Mouse (Mus musculus) lung, postnatal 0 days (tissue): ENCODE results near the gene Atp6v1g1. TPM values are rescaled to one million over a fixed set of nuclear protein-coding genes. Genes with fewer than 3 reads are reported as not detected.

Experiments
- ATAC-seq: fragments of 200-750 bp; cut with Nextera tagmentation; 2 replicates; pipeline ENCODE4 v1.8.0; 2017; ENCODE audit warnings: moderate library complexity
- DNase-seq: peaks from one replicate; pipeline ENCODE4 v3.0.0-alpha.2; 2016; ENCODE audit warnings: low spot score
- H3K27ac ChIP-seq: fragments of 300-500 bp; sonication (generic); 2 replicates; pipeline ENCODE4 v1.5.1; 2014; ENCODE audit warnings: antibody characterized with exemption, mild to moderate bottlenecking, low read length, mixed read lengths
- H3K27me3 ChIP-seq: fragments of 300-500 bp; sonication (generic); replicated peaks from 2 replicates; pipeline ENCODE4 v1.6.1; 2014; ENCODE audit warnings: low read length, mixed read lengths; ENCODE audit not compliant: insufficient read depth
- H3K36me3 ChIP-seq: fragments of 300-500 bp; sonication (generic); 2 replicates; pipeline ENCODE4 v1.6.1; 2014; ENCODE audit warnings: low read length, mixed read lengths; ENCODE audit not compliant: insufficient read depth
- H3K4me1 ChIP-seq: fragments of 300-500 bp; sonication (generic); 2 replicates; pipeline ENCODE4 v1.6.1; 2014; ENCODE audit warnings: antibody characterized with exemption, low read depth, low read length, mixed read lengths; ENCODE audit not compliant: insufficient read depth
- H3K4me2 ChIP-seq: fragments of 300-500 bp; sonication (generic); replicated peaks from 2 replicates; pipeline ENCODE4 v1.6.1; 2014; ENCODE audit warnings: low read depth, mild to moderate bottlenecking, low read length, moderate library complexity, mixed read lengths
- H3K4me3 ChIP-seq: fragments of 300-500 bp; sonication (generic); 2 replicates; pipeline ENCODE4 v1.5.1; 2014; ENCODE audit warnings: low read depth, low read length
- H3K9ac ChIP-seq: fragments of 300-500 bp; sonication (generic); replicated peaks from 2 replicates; pipeline ENCODE4 v1.6.1; 2014; ENCODE audit warnings: low read depth, mild to moderate bottlenecking
- H3K9me3 ChIP-seq: fragments of 300-500 bp; sonication (generic); 2 replicates; pipeline ENCODE4 v1.6.1; 2016; ENCODE audit warnings: low read length, mixed read lengths
- CTCF ChIP-seq: IDR thresholded peaks from 2 replicates; pipeline ENCODE4 v1.5.1; 2016; ENCODE audit warnings: antibody characterized with exemption, mild to moderate bottlenecking
- EP300 ChIP-seq: IDR thresholded peaks from 2 replicates; pipeline ENCODE4 v1.6.1; 2016; ENCODE audit warnings: antibody characterized with exemption, mild to moderate bottlenecking, control low read depth
- WGBS: fragments of 180-500 bp; shearing (Covaris S2); extraction: QIAGEN DNeasy Blood & Tissue Kit; methylation state at CpG from one replicate; pipeline ENCODE4 v1.1.7; 2014; 5-methylcytosine and 5-hydroxymethylcytosine counted together
- polyA plus RNA-seq: library from polyadenylated mRNA; unstranded; fragments of >200 nt; fragmentation: Nextera tagmentation; extraction: Ambion mirVana; gene quantifications from 2 replicates; pipeline ENCODE4 v1.2.1, GENCODE M21; 2015

The Atp6v1g1 gene
- polyA plus RNA-seq, result 364 and 369 TPM in 2 replicates

- TF ChIP-seq CTCF, result no peak
- TF ChIP-seq EP300, result no peak
- Histone ChIP-seq H3K9me3 (no peaks in the 10 kb centered on the region), H3K4me3 (peak within 1 kb of the TSS; percentile 86), H3K4me1 (peaks cover 9% of the 10 kb centered on the region), H3K36me3 (no peaks in the 10 kb centered on the region), H3K9ac (peak within 1 kb of the TSS; percentile 94), H3K27ac (peak within 1 kb of the TSS; percentile 90), H3K4me2 (peak within 1 kb of the TSS; percentile 73), H3K27me3 (no peaks in the 10 kb centered on the region)
- ATAC-seq (peak; percentile 94), DNase-seq (peak; percentile 97)
- WGBS, result under 1% methylated on average over 49 of the region's 57 CpGs
These were observed at the start of gene Atp6v1g1 for GRCm38 (mm10) chr4:63544494-63545230. Gene Atp6v1g1, plus strand, starts transcription at chr4:63544772.

DNA sequence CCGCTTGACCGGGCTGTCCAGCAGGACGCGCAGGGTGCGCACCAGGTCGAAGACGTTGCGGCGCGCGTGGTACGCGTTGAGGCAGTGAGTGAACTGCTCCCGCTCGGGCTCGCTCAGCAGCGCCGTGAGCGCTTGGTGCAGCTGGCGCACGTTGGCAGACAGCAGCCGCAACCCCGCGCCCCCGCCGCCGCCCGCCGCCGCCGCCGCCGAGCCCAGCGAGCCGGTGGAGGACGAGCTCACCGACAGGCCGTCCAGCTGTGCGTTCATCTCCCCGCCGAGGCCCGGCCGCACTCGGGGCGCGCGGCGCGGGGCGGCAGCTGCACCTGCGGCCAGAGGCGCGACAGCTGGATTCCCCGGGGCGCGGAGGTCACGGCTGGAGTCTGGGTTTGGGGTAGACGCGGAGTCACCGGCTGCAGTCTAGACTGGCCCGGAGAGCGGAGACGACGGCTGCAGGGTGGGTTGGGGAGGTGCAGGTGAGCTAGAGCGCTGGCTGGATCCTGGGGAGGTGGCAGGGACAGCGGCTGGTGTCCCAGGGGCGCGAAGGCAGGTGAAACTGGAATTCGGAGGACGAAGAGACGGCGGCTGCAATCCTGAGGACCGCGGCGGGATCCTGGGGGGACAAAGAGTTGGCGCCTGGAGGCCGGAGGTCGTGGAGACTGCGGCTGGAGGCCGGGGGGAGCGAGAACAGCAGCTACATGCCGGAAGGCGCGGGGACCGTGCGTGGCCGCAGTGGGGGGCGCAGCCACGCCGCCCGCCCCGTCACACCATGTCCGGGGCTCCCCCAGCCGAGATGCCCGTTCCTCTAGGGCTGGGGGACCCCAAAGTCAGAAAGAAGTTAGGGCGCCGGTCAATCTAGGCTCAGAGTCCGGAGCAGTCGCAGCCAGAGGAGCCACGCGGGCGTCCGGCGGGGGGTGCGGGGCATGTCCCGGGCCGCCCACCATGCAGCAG lies 49.3 kb upstream of the Atp6v1g1 start:
- H3K4me1 ChIP-seq, result 0 out of 2 replicates have a peak, but pooled peaks cover 4% of the 10 kb centered on the region
- H3K27ac ChIP-seq, result no peak overlapping the region
- ATAC-seq (peak; percentile 79), DNase-seq (peak; percentile 72)
- H3K9me3 ChIP-seq, result no peaks in the 10 kb centered on the region
- H3K27me3 ChIP-seq, result peaks cover 13% of the 10 kb centered on the region; the same call in 1 of the 2 replicates
- H3K9ac ChIP-seq, result peak overlapping the region; percentile 41; the same call in 1 of the 2 replicates
- under 1% methylated on average over 55 of the region's 107 CpGs for WGBS
- H3K4me2 ChIP-seq, result peak overlapping the region; percentile 98
- H3K36me3 ChIP-seq, result no peaks in the 10 kb centered on the region
- peak overlapping the region; percentile 58 for H3K4me3 ChIP-seq
- TF ChIP-seq EP300 (no peak), CTCF (no peak)

GRCm38 (mm10) chr4:63495915-63496278 lies 48.7 kb upstream of the Atp6v1g1 start, which contains the start of gene Whrn:
Gene Whrn, minus strand, starts transcription at chr4:63495991.
- peaks cover 15% of the 10 kb centered on the region; the same call in 1 of the 2 replicates for H3K27me3 ChIP-seq
- TF ChIP-seq CTCF (no peak), EP300 (no peak)
- 0 out of 2 replicates have a peak, but pooled peaks cover 4% of the 10 kb centered on the region for H3K4me1 ChIP-seq
- peak within 1 kb of the TSS; percentile 98 for H3K4me2 ChIP-seq
- H3K4me3 ChIP-seq, result peak within 1 kb of the TSS; percentile 58
- H3K9ac ChIP-seq, result peak within 1 kb of the TSS; percentile 41; the same call in 1 of the 2 replicates
- no peaks in the 10 kb centered on the region for H3K36me3 ChIP-seq
- no peaks in the 10 kb centered on the region for H3K9me3 ChIP-seq
- ATAC-seq (peak; percentile 81), DNase-seq (peak; percentile 86)
- H3K27ac ChIP-seq, result no peak within 1 kb of the TSS
- 5% methylated on average over 19 of the region's 34 CpGs for WGBS

DNA sequence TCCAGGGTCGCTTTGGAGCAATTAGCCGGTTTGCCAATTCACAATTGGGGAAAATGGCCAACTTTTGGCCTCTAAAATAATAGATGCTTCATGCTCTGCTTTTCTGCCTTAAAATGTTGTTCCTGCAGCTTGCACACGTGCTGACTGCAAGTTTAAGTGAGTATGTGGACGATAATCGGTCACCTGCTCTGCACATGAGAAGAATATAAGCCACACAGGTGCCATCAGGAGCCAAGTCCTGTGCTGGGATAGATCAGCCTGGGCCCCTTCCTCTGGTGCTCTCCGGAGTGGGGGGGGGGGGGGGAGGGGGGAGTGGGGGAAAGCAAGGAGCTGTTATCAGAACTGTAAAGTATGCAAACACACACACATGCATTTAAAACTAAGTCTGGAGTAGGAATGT lies 48.3 kb upstream of the Atp6v1g1 start:
- peak overlapping the region; percentile 58 for H3K4me3 ChIP-seq
- DNase-seq, result peak; percentile 5
- 11% methylated on average over 6 of the region's 6 CpGs for WGBS
- no peaks in the 10 kb centered on the region for H3K9me3 ChIP-seq
- TF ChIP-seq CTCF (no peak), EP300 (no peak)
- no peaks in the 10 kb centered on the region for H3K36me3 ChIP-seq
- H3K9ac ChIP-seq, result no peak overlapping the region
- H3K4me2 ChIP-seq, result peak overlapping the region; percentile 98
- H3K4me1 ChIP-seq, result 0 out of 2 replicates have a peak, but pooled peaks cover 4% of the 10 kb centered on the region
- peaks cover 15% of the 10 kb centered on the region; the same call in 1 of the 2 replicates for H3K27me3 ChIP-seq
- ATAC-seq, result no peak
- H3K27ac ChIP-seq, result no peak overlapping the region

- Histone ChIP-seq H3K9me3 (no peaks in the 10 kb centered on the region), H3K27me3 (peaks cover 14% of the 10 kb centered on the region; the same call in 1 of the 2 replicates), H3K4me1 (0 out of 2 replicates have a peak, but pooled peaks cover 4% of the 10 kb centered on the region), H3K27ac (no peak overlapping the region), H3K36me3 (no peaks in the 10 kb centered on the region), H3K9ac (no peak overlapping the region), H3K4me3 (no peak overlapping the region), H3K4me2 (no peak overlapping the region)
- TF ChIP-seq EP300, result no peak
- TF ChIP-seq CTCF, result peak; percentile 48
- DNase-seq (peak; percentile 23), ATAC-seq (no peak)
- WGBS, result 31% methylated on average over 3 of the region's 3 CpGs
These were observed 46.2 kb upstream of the Atp6v1g1 start for GRCm38 (mm10) chr4:63498346-63498745.
